Mouse (Mus musculus) olfactory bulb, adult 2 months (tissue): ENCODE measurements around the gene Ccr1l1.

Source experiments
- CTCF ChIP-seq: fragments of 200-500 bp; IDR thresholded peaks from 2 replicates; pipeline ENCODE4 v1.5.1; 2012; ENCODE audit warnings: low read depth, mild to moderate bottlenecking, low read length, moderate library complexity; ENCODE audit not compliant: insufficient read depth
- POLR2A ChIP-seq: fragments of 200-500 bp; IDR thresholded peaks from 2 replicates; pipeline ENCODE4 v1.6.1; 2012; ENCODE audit warnings: mild to moderate bottlenecking, low read depth, low read length, moderate library complexity; ENCODE audit not compliant: insufficient read depth

- TF ChIP-seq CTCF (no peak), POLR2A (no peak)
These were observed 46.2 kb downstream of the Ccr1l1 start for GRCm38 (mm10) chr9:123931761-123932700.
